Mouse (Mus musculus): ENCODE results near the gene Dppa2.
"Not testable (repeated sequence)": the region's sequence is repeated elsewhere in the genome, so short reads cannot be mapped to it uniquely, and the experiment has no call there.

The Dppa2 gene

GRCm38 (mm10) chr16:48303509-48303908 is at the start of gene Dppa2:
TSS of gene Dppa2 (plus strand) at chr16:48303908.
- DNase-seq (ENCODE audit: low spot score in 2 of 2): no peak

- no peak for DNase-seq (ENCODE audit: low spot score in 2 of 2)
Measured at GRCm38 (mm10) chr16:48254584-48254983, 49.1 kb upstream of the Dppa2 start.

- no peak for DNase-seq (ENCODE audit: low spot score in 2 of 2)
Measured at GRCm38 (mm10) chr16:48259519-48259918, 44.2 kb upstream of the Dppa2 start.

- no peak for DNase-seq (ENCODE audit: low spot score in 2 of 2)
Measured at GRCm38 (mm10) chr16:48262901-48263300, 40.8 kb upstream of the Dppa2 start.

GRCm38 (mm10) chr16:48265856-48266255 is 37.9 kb upstream of the Dppa2 start:
- no peak for DNase-seq (ENCODE audit: low spot score in 2 of 2)

- DNase-seq (ENCODE audit: low spot score in 2 of 2): no peak
Measured at GRCm38 (mm10) chr16:48276940-48277339, 26.8 kb upstream of the Dppa2 start.

GRCm38 (mm10) chr16:48280883-48281282 is 22.8 kb upstream of the Dppa2 start:
- no peak for DNase-seq (ENCODE audit: low spot score in 2 of 2)

GRCm38 (mm10) chr16:48282801-48283200 is 20.9 kb upstream of the Dppa2 start:
- no peak for DNase-seq (ENCODE audit: low spot score in 2 of 2)

GRCm38 (mm10) chr16:48283517-48283916 is 20.2 kb upstream of the Dppa2 start, which contains the start of gene Dppa4:
TSS of gene Dppa4 (plus strand) at chr16:48283733.
- no peak for DNase-seq (ENCODE audit: low spot score in 2 of 2)

- DNase-seq (ENCODE audit: low spot score in 2 of 2): no peak
Measured at GRCm38 (mm10) chr16:48285517-48285916, 18.2 kb upstream of the Dppa2 start.

GRCm38 (mm10) chr16:48297384-48298136 is 6.1 kb upstream of the Dppa2 start:
- DNase-seq (ENCODE audit: low spot score in 2 of 2): no peak

GRCm38 (mm10) chr16:48299884-48300283 is 3.8 kb upstream of the Dppa2 start:
- no peak for DNase-seq (ENCODE audit: low spot score in 2 of 2)

GRCm38 (mm10) chr16:48303983-48304382 is 275 bp downstream of the Dppa2 start:
- DNase-seq (ENCODE audit: low spot score in 2 of 2): no peak

GRCm38 (mm10) chr16:48308916-48309315 is 5.2 kb downstream of the Dppa2 start:
- not testable (repeated sequence) for DNase-seq (ENCODE audit: low spot score in 2 of 2)

GRCm38 (mm10) chr16:48309912-48310630 is 6.4 kb downstream of the Dppa2 start:
- DNase-seq (ENCODE audit: low spot score in 2 of 2): no peak

GRCm38 (mm10) chr16:48315294-48315693 is 11.6 kb downstream of the Dppa2 start:
- DNase-seq (ENCODE audit: low spot score in 2 of 2): no peak

GRCm38 (mm10) chr16:48320781-48321180 is 17.1 kb downstream of the Dppa2 start:
- DNase-seq (ENCODE audit: low spot score in 2 of 2): no peak

GRCm38 (mm10) chr16:48323133-48323532 is 19.4 kb downstream of the Dppa2 start:
- DNase-seq (ENCODE audit: low spot score in 2 of 2): no peak

- no peak for DNase-seq (ENCODE audit: low spot score in 2 of 2)
Measured at GRCm38 (mm10) chr16:48323602-48324345, 20.1 kb downstream of the Dppa2 start.

GRCm38 (mm10) chr16:48326903-48327302 is 23.2 kb downstream of the Dppa2 start:
- DNase-seq (ENCODE audit: low spot score in 2 of 2): no peak

GRCm38 (mm10) chr16:48328420-48328819 is 24.7 kb downstream of the Dppa2 start:
- no peak for DNase-seq (ENCODE audit: low spot score in 2 of 2)

- DNase-seq (ENCODE audit: low spot score in 2 of 2): no peak
Measured at GRCm38 (mm10) chr16:48331822-48332221, 28.1 kb downstream of the Dppa2 start.

Data from urinary bladder, adult 18-20 months (tissue).